Mouse (Mus musculus) embryonic fibroblast, embryonic 13.5 days (primary cell): Measurements from ENCODE around the gene Vmn1r26. TPM values are rescaled to one million over a fixed set of nuclear protein-coding genes. Genes with fewer than 3 reads are reported as not detected.
"Not testable (repeated sequence)": the region's sequence is repeated elsewhere in the genome, so short reads cannot be mapped to it uniquely, and the experiment has no call there.

Experiments
- H3K27ac ChIP-seq: 2 replicates; pipeline ENCODE4 v1.5.1; 2012; ENCODE audit warnings: low read length, control low read depth, inconsistent platforms; ENCODE audit not compliant: insufficient read depth
- H3K4me1 ChIP-seq: 2 replicates; pipeline ENCODE4 v1.6.1; 2011; ENCODE audit warnings: low read length; ENCODE audit not compliant: control insufficient read depth, insufficient read depth
- H3K4me3 ChIP-seq: 2 replicates; pipeline ENCODE4 v1.5.1; 2011; ENCODE audit warnings: mild to moderate bottlenecking, control low read depth, low read length; ENCODE audit not compliant: insufficient read depth
- CTCF ChIP-seq: IDR thresholded peaks from 2 replicates; pipeline ENCODE4 v1.5.1; 2011; ENCODE audit warnings: mild to moderate bottlenecking, control low read depth, low read length, moderate library complexity, borderline replicate concordance; ENCODE audit not compliant: insufficient read depth
- POLR2A ChIP-seq: IDR thresholded peaks from 2 replicates; pipeline ENCODE4 v1.6.1; 2011; ENCODE audit warnings: low read depth, mild to moderate bottlenecking, control low read depth, low read length, moderate library complexity
- polyA plus RNA-seq: library from polyadenylated mRNA; stranded (reverse); fragments of >200 nt; gene quantifications from 2 replicates; pipeline ENCODE4 v1.2.4, GENCODE M21; 2011; ENCODE audit warnings: low read depth; ENCODE audit not compliant: missing spikeins, insufficient read length

The Vmn1r26 gene
- not detected in 2 replicates for polyA plus RNA-seq

- no peaks in the 10 kb centered on the region for H3K4me1 ChIP-seq
- TF ChIP-seq POLR2A (no peak), CTCF (no peak)
- H3K27ac ChIP-seq: no peak within 1 kb of the TSS
- H3K4me3 ChIP-seq: no peak within 1 kb of the TSS
Observed at GRCm38 (mm10) chr6:58015059-58015458, at the start of gene Vmn1r26. Gene Vmn1r26, minus strand, starts transcription at chr6:58015159.

DNA sequence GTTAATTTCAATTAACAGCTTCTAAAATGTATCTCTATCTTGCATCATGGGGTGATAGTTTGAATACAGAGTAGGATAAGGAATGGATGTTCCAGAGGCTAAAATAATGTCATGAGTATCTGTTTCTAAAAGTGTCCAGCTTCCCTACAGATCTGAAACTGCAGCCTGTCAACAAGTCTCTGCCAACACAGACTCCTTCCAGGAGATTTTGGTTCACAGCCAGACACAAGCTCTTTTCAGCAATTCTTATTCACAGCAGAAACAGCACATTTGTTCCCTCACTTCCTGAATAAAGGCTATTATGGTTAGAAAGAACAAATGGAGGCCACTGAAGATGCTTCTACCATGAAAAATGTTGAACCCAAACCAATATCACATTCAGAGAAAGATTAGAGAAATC is 29.1 kb upstream of the Vmn1r26 start:
- H3K4me1 ChIP-seq: no peaks in the 10 kb centered on the region
- H3K4me3 ChIP-seq: no peak overlapping the region
- no peak overlapping the region for H3K27ac ChIP-seq
- no peak for TF ChIP-seq POLR2A
- TF ChIP-seq CTCF: no peak

GRCm38 (mm10) chr6:58017478-58017877 is 2.5 kb upstream of the Vmn1r26 start:
- H3K27ac ChIP-seq, H3K4me3 ChIP-seq, H3K4me1 ChIP-seq: not testable (repeated sequence)

DNA sequence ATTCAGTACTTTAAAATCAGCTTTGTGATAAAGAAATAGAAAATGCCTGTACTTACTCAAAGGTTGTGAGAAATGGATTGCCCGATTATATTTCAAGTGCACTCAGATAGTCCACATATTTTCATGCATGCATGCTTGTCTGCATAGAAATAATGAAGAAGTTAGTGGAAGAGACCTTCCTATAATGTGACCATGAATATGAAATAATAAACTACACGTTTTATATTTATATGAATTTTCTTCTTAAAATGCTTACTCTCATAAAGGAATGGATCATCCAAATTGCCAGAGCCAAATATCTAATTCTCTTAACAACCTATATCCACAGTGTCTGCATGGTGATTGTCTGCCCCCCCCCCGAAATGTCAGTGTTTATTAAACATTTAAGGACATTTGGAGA is 34.2 kb downstream of the Vmn1r26 start, which contains the start of gene Vmn1r25:
Gene Vmn1r25 (minus strand): TSS at position 101 of the 400 bp plus-strand sequence.
- H3K4me1 ChIP-seq: no peaks in the 10 kb centered on the region
- no peak within 1 kb of the TSS for H3K4me3 ChIP-seq
- TF ChIP-seq CTCF (no peak), POLR2A (no peak)
- H3K27ac ChIP-seq: no peak within 1 kb of the TSS

DNA sequence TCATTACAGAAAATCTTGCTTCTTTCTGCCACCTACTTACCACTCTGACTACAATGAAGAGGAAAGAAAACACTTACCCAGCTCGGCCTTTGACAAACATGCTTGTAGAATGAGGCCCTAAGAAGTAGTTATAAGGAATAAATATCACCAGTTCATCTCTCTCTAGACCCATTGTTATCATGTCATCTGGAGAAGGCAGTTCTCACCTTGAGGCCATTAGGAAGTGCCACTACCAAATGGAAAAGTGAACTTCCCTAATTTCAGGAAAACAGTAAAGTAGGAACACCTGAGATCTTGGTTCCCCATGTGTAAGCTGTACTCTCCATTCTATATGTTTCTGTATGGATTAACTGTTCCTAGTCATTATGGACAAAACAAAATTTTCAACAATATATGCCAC is 53.6 kb downstream of the Vmn1r26 start, which contains the start of gene Vmn1r24:
Gene Vmn1r24 (minus strand): TSS at position 101 of the 400 bp plus-strand sequence.
- H3K4me3 ChIP-seq, H3K4me1 ChIP-seq, H3K27ac ChIP-seq: not testable (repeated sequence)

Other genes starting within 250 kb of the Vmn1r26 start
- 52.2 and 52.5 TPM in 2 replicates for gene Vopp1, start 190.0 kb downstream of the Vmn1r26 start, polyA plus RNA-seq
- not detected in 2 replicates for gene Vmn1r21, start 164.8 kb downstream of the Vmn1r26 start, polyA plus RNA-seq
- gene Vmn1r22, start 107.1 kb downstream of the Vmn1r26 start, polyA plus RNA-seq: not detected in 2 replicates
- gene Vmn1r23, start 88.3 kb downstream of the Vmn1r26 start, polyA plus RNA-seq: not detected in 2 replicates
- not detected in 2 replicates for gene Vmn1r24, start 53.7 kb downstream of the Vmn1r26 start, polyA plus RNA-seq
- gene Vmn1r25, start 34.3 kb downstream of the Vmn1r26 start, polyA plus RNA-seq: not detected in 2 replicates
- gene Vmn1r27, start 203.7 kb upstream of the Vmn1r26 start, polyA plus RNA-seq: not detected in 2 replicates
- not detected in 2 replicates for gene Vmn1r28, start 246.9 kb upstream of the Vmn1r26 start, polyA plus RNA-seq